Mouse (Mus musculus): Measurements from ENCODE around the gene Cdc14b.

GRCm38 (mm10) chr13:64185176-64185575 is 89.9 kb downstream of the Cdc14b start:
- TF ChIP-seq CTCF (IDR thresholded peaks at IDR 0.05; ENCODE audit: control insufficient read depth, insufficient read depth, insufficient read length) (no peak), MAX (IDR thresholded peaks at IDR 0.05) (no peak)
